Mouse (Mus musculus) spleen, adult 12 weeks (tissue): ENCODE data around the gene Ermap.

Experiments used
- DNase-seq: peaks from one replicate; pipeline ENCODE4 v3.0.0; 2022; ENCODE audit warnings: low spot score

Gene Ermap

GRCm38 (mm10) chr4:119137313-119137712, 52.5 kb downstream of the Ermap start:
- no peak for DNase-seq

- no peak for DNase-seq
Observed at GRCm38 (mm10) chr4:119133860-119134259, 56.0 kb downstream of the Ermap start.

- no peak for DNase-seq
Observed at GRCm38 (mm10) chr4:119133306-119133705, 56.5 kb downstream of the Ermap start.

GRCm38 (mm10) chr4:119131189-119131910, 58.5 kb downstream of the Ermap start:
- no peak for DNase-seq

- DNase-seq = no peak
Observed at GRCm38 (mm10) chr4:119129096-119129495, 60.7 kb downstream of the Ermap start.

GRCm38 (mm10) chr4:119128547-119128946, 61.3 kb downstream of the Ermap start:
- DNase-seq = no peak

- peak; percentile 38 for DNase-seq
Observed at GRCm38 (mm10) chr4:119127229-119127628, 62.6 kb downstream of the Ermap start.

GRCm38 (mm10) chr4:119125577-119126270, 64.1 kb downstream of the Ermap start:
- no peak for DNase-seq
